Mouse (Mus musculus) CH12.LX (cell line): ENCODE data around the gene Luc7l3.
A peak's percentile ranks its signal among the peaks of the same experiment; 100 is the strongest.

Experiments used
- CHD1 ChIP-seq: IDR thresholded peaks from 2 replicates; pipeline ENCODE4 v1.6.1; 2012; ENCODE audit warnings: low read depth, low read length, improper control_type of control experiment, inconsistent platforms
- CHD2 ChIP-seq: IDR thresholded peaks from 2 replicates; pipeline ENCODE4 v1.6.1; 2011; ENCODE audit warnings: low read length, improper control_type of control experiment
- CTCF ChIP-seq, 2 experiments: IDR thresholded peaks in 1 of 2; conservative IDR thresholded peaks in 1 of 2; 2 replicates each; pipeline ENCODE4 v1.5.1; 2011 to 2012; ENCODE audit warnings: low read depth in 2 of 2, low read length in 2 of 2, improper control_type of control experiment in 1 of 2, inconsistent platforms in 1 of 2, mild to moderate bottlenecking in 1 of 2, moderate library complexity in 1 of 2
- EP300 ChIP-seq: IDR thresholded peaks from 2 replicates; pipeline ENCODE4 v1.6.1; 2011; ENCODE audit warnings: low read length, improper control_type of control experiment
- IRF4 ChIP-seq: IDR thresholded peaks from 2 replicates; pipeline ENCODE4 v1.6.1; 2014; ENCODE audit warnings: low read depth, mild to moderate bottlenecking, inconsistent platforms, low read length, improper control_type of control experiment
- MAX ChIP-seq: IDR thresholded peaks from 2 replicates; pipeline ENCODE4 v1.6.1; 2011; ENCODE audit warnings: low read length, improper control_type of control experiment
- MYC ChIP-seq: IDR thresholded peaks from 2 replicates; pipeline ENCODE4 v1.6.1; 2011; ENCODE audit warnings: low read depth, mild to moderate bottlenecking, improper control_type of control experiment, low read length
- NELFE ChIP-seq: IDR thresholded peaks from 2 replicates; pipeline ENCODE4 v1.6.1; 2011; ENCODE audit warnings: low read depth, low read length, improper control_type of control experiment
- POLR2A ChIP-seq: IDR thresholded peaks from 2 replicates; pipeline ENCODE4 v1.6.1; 2011; ENCODE audit warnings: low read depth, mild to moderate bottlenecking, improper control_type of control experiment, low read length
- RAD21 ChIP-seq: IDR thresholded peaks from 2 replicates; pipeline ENCODE4 v1.6.1; 2011; ENCODE audit warnings: low read depth, mild to moderate bottlenecking, low read length, improper control_type of control experiment, moderate library complexity
- SIN3A ChIP-seq: IDR thresholded peaks from 2 replicates; pipeline ENCODE4 v1.6.1; 2012; ENCODE audit warnings: low read length, improper control_type of control experiment, inconsistent platforms
- UBTF ChIP-seq: IDR thresholded peaks from 2 replicates; pipeline ENCODE4 v1.6.1; 2012; ENCODE audit warnings: low read depth, mild to moderate bottlenecking, inconsistent platforms, low read length, improper control_type of control experiment, moderate library complexity
- USF2 ChIP-seq: conservative IDR thresholded peaks from 2 replicates; pipeline ENCODE4 v1.6.1; 2011; ENCODE audit warnings: low read depth, low read length, improper control_type of control experiment

GRCm38 (mm10) chr11:94271015-94271414 is 50.8 kb downstream of the Luc7l3 start:
- TF ChIP-seq MYC (0 out of 2 replicates have a peak, but pooled peaks have one; percentile 19), UBTF (no peak), USF2 (no peak), POLR2A (no peak), CHD2 (no peak), CTCF (conservative IDR thresholded peaks at IDR 0.05 in 1 of 2, IDR thresholded peaks at IDR 0.05 in 1 of 2; ENCODE audit: low read depth in 2 of 2, low read length in 2 of 2) (no peak), SIN3A (no peak), CHD1 (no peak), EP300 (no peak), MAX (no peak), RAD21 (no peak), IRF4 (no peak), NELFE (no peak)
